Mouse (Mus musculus) limb, embryonic 11.5 days (tissue): ENCODE data around the gene Rnf181. TPM values are rescaled to one million over a fixed set of nuclear protein-coding genes. Genes with fewer than 3 reads are reported as not detected.

ENCODE experiments used
- ATAC-seq: fragments of 200-750 bp; cut with Nextera tagmentation; 2 replicates; pipeline ENCODE4 v1.8.0; 2017; ENCODE audit warnings: low read depth; ENCODE audit not compliant: insufficient number of reproducible peaks, low FRiP score, low TSS enrichment
- DNase-seq: peaks from one replicate; pipeline ENCODE4 v3.0.0-alpha.2; 2015; ENCODE audit warnings: low spot score
- H3K27ac ChIP-seq: fragments of 300-500 bp; sonication (generic); replicated peaks from 2 replicates; pipeline ENCODE4 v1.5.1; 2014; ENCODE audit warnings: low read depth, mild to moderate bottlenecking, low read length
- H3K27me3 ChIP-seq: fragments of 300-500 bp; sonication (generic); 2 replicates; pipeline ENCODE4 v1.6.1; 2014; ENCODE audit warnings: mild to moderate bottlenecking, low read length, mixed read lengths; ENCODE audit not compliant: control insufficient read depth, insufficient read depth
- H3K36me3 ChIP-seq: fragments of 300-500 bp; sonication (generic); 2 replicates; pipeline ENCODE4 v1.6.1; 2014; ENCODE audit warnings: mild to moderate bottlenecking, low read length, moderate library complexity, mixed read lengths; ENCODE audit not compliant: control insufficient read depth, insufficient read depth
- H3K4me1 ChIP-seq: fragments of 300-500 bp; sonication (generic); 2 replicates; pipeline ENCODE4 v1.6.1; 2014; ENCODE audit warnings: low read length, mixed read lengths; ENCODE audit not compliant: control insufficient read depth, insufficient read depth
- H3K4me2 ChIP-seq: fragments of 300-500 bp; sonication (generic); 2 replicates; pipeline ENCODE4 v1.6.1; 2014; ENCODE audit warnings: low read depth, mild to moderate bottlenecking, moderate library complexity; ENCODE audit not compliant: severe bottlenecking
- H3K4me3 ChIP-seq: fragments of 300-500 bp; sonication (generic); 2 replicates; pipeline ENCODE4 v1.5.1; 2014; ENCODE audit warnings: low read depth, low read length
- H3K9ac ChIP-seq: fragments of 300-500 bp; sonication (generic); 2 replicates; pipeline ENCODE4 v1.6.1; 2014; ENCODE audit warnings: mild to moderate bottlenecking, low read length
- H3K9me3 ChIP-seq: fragments of 300-500 bp; sonication (generic); 2 replicates; pipeline ENCODE4 v1.6.1; 2016; ENCODE audit warnings: low read length; ENCODE audit not compliant: control insufficient read depth
- WGBS: fragments of 180-500 bp; shearing (Covaris S2); extraction: QIAGEN DNeasy Blood & Tissue Kit; methylation state at CpG from one replicate; pipeline ENCODE4 v1.1.7; 2014; 5-methylcytosine and 5-hydroxymethylcytosine counted together
- polyA plus RNA-seq: library from polyadenylated mRNA; unstranded; fragments of >200 nt; fragmentation: Nextera tagmentation; extraction: Ambion mirVana; gene quantifications from 2 replicates; pipeline ENCODE4 v1.2.1, GENCODE M21; 2014

Gene Rnf181
- polyA plus RNA-seq, 1 experiment from 2014 or later = 96.0 TPM

GRCm38 (mm10) chr6:72370091-72370490 lies 3.3 kb upstream of the Rnf181 start:
- DNase-seq = no peak

DNA sequence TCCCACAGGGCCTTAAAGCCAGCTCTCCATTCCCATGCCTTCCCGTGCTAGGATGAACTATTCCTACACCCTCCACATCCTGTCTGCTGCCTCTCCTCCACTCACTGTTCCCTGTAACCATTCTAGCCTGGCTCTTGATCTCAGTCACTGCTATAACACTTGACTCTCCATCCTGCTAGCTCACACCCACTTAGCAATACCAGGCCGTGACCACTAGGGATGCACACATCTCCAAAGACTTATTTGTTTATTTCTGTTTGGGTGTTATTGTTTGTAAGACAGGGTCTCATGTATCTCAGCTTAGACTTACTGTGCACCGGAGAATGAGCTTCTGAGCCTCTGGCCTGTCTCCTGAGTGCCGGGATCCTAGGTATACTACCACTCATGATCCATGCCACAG lies 2.8 kb upstream of the Rnf181 start:
- Histone ChIP-seq H3K9me3 (no peaks in the 10 kb centered on the region), H3K9ac (no peak overlapping the region), H3K4me1 (no peaks in the 10 kb centered on the region), H3K27ac (no peak overlapping the region), H3K4me2 (no peak overlapping the region), H3K36me3 (no peaks in the 10 kb centered on the region), H3K27me3 (no peaks in the 10 kb centered on the region), H3K4me3 (no peak overlapping the region)
- ATAC-seq (no peak), DNase-seq (no peak)
- WGBS = 71% methylated on average over 4 of the region's 4 CpGs

More at GRCm38 (mm10) chr6:72370091-72370490, 3.3 kb upstream of the Rnf181 start:
- H3K27me3 ChIP-seq = no peaks in the 10 kb centered on the region
- no peak overlapping the region for H3K9ac ChIP-seq
- no peak overlapping the region for H3K4me2 ChIP-seq
- H3K4me3 ChIP-seq = no peak overlapping the region
- no peaks in the 10 kb centered on the region for H3K36me3 ChIP-seq
- H3K27ac ChIP-seq = no peak overlapping the region
- no peak for ATAC-seq
- H3K4me1 ChIP-seq = no peaks in the 10 kb centered on the region
- no peaks in the 10 kb centered on the region for H3K9me3 ChIP-seq
- 84% methylated on average over 12 of the region's 12 CpGs for WGBS

DNA sequence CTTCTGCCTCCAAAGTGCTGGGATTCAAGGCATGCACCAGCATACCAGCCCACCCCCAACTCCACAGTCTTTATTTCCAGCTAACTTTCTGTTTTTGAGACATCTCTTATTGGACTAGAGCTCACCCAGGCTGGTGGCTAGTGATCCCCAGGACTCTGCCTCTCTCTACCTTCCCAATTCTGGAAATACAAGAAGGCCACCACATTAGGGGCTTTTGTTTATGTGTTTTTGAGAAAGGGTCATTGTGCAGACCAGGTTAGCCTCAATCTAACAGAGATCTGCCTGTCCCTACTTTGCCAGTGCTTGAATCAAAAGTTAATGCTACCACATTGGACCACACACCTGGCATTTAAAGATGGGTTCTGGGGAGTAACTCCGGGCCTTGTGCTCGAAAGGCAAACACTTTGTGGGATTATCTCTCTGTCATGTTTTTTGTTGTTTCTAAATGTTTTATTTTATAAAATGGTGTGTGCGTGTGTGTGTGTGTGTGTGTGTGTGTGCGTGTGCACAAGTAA lies 761 bp upstream of the Rnf181 start:
- no peak overlapping the region for H3K4me2 ChIP-seq
- no peak overlapping the region for H3K9ac ChIP-seq
- H3K27ac ChIP-seq = no peak overlapping the region
- 90% methylated on average over 3 of the region's 4 CpGs for WGBS
- no peak for DNase-seq
- H3K4me3 ChIP-seq = no peak overlapping the region
- no peaks in the 10 kb centered on the region for H3K36me3 ChIP-seq
- no peaks in the 10 kb centered on the region for H3K4me1 ChIP-seq
- no peaks in the 10 kb centered on the region for H3K27me3 ChIP-seq
- no peaks in the 10 kb centered on the region for H3K9me3 ChIP-seq
- ATAC-seq = no peak

- Histone ChIP-seq H3K9ac (no peak overlapping the region), H3K4me3 (no peak overlapping the region), H3K9me3 (no peaks in the 10 kb centered on the region), H3K4me2 (no peak overlapping the region), H3K4me1 (no peaks in the 10 kb centered on the region; the same call in 1 of the 2 replicates), H3K27ac (no peak overlapping the region), H3K36me3 (no peaks in the 10 kb centered on the region), H3K27me3 (no peaks in the 10 kb centered on the region)
- ATAC-seq (no peak), DNase-seq (no peak)
- WGBS = 70% methylated on average over 3 of the region's 3 CpGs
These were observed 452 bp downstream of the Rnf181 start for GRCm38 (mm10) chr6:72366304-72366703.

GRCm38 (mm10) chr6:72364985-72365384 lies 1.8 kb downstream of the Rnf181 start:
- ATAC-seq = no peak

DNA sequence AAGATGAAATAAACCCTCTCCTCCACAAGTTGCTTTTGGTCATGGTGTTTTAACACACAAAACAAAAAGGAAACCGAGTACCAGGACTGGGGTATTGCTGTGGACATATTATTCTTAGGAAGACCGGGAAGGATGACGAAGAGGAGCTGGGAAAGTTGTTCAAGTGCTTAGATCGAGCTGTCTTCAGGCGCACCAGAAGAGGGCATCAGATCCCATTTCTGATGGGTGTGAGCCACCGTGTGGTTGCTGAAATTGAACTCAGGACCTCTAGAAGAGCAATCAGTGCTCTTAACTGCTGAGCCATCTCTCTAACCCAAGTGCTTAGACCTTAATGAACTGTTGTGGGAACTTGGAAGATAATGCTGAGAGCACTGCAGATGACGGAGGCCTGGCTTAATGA lies 2.7 kb downstream of the Rnf181 start:
- no peak overlapping the region for H3K4me3 ChIP-seq
- WGBS = 49% methylated on average over 7 of the region's 7 CpGs

More at GRCm38 (mm10) chr6:72364985-72365384, 1.8 kb downstream of the Rnf181 start:
- WGBS = 74% methylated on average over 6 of the region's 6 CpGs
- no peaks in the 10 kb centered on the region for H3K27me3 ChIP-seq
- H3K9ac ChIP-seq = no peak overlapping the region
- no peaks in the 10 kb centered on the region; the same call in 1 of the 2 replicates for H3K4me1 ChIP-seq
- no peak overlapping the region for H3K4me3 ChIP-seq
- H3K27ac ChIP-seq = no peak overlapping the region
- peaks cover 2% of the 10 kb centered on the region; the same call in 1 of the 2 replicates for H3K36me3 ChIP-seq
- no peaks in the 10 kb centered on the region for H3K9me3 ChIP-seq
- H3K4me2 ChIP-seq = no peak overlapping the region
- no peak for DNase-seq

GRCm38 (mm10) chr6:72362132-72363028 lies 4.4 kb downstream of the Rnf181 start:
- Histone ChIP-seq H3K9me3 (no peaks in the 10 kb centered on the region), H3K9ac (peak overlapping the region; percentile 67), H3K4me2 (peak overlapping the region; percentile 76), H3K36me3 (peaks cover 5% of the 10 kb centered on the region; the same call in 1 of the 2 replicates), H3K27me3 (no peaks in the 10 kb centered on the region), H3K4me3 (peak overlapping the region; percentile 72), H3K4me1 (no peaks in the 10 kb centered on the region; the same call in 1 of the 2 replicates), H3K27ac (no peak overlapping the region)
- peak; percentile 98 for ATAC-seq
- DNase-seq = peak; percentile 93
- under 1% methylated on average over 42 of the region's 42 CpGs for WGBS

More for the DNA sequence above, 2.7 kb downstream of the Rnf181 start:
- DNase-seq = no peak
- no peak overlapping the region for H3K27ac ChIP-seq
- H3K4me2 ChIP-seq = no peak overlapping the region
- no peaks in the 10 kb centered on the region for H3K9me3 ChIP-seq
- no peaks in the 10 kb centered on the region for H3K27me3 ChIP-seq
- no peak overlapping the region for H3K9ac ChIP-seq
- no peaks in the 10 kb centered on the region; the same call in 1 of the 2 replicates for H3K4me1 ChIP-seq
- no peak for ATAC-seq
- peaks cover 5% of the 10 kb centered on the region; the same call in 1 of the 2 replicates for H3K36me3 ChIP-seq

DNA sequence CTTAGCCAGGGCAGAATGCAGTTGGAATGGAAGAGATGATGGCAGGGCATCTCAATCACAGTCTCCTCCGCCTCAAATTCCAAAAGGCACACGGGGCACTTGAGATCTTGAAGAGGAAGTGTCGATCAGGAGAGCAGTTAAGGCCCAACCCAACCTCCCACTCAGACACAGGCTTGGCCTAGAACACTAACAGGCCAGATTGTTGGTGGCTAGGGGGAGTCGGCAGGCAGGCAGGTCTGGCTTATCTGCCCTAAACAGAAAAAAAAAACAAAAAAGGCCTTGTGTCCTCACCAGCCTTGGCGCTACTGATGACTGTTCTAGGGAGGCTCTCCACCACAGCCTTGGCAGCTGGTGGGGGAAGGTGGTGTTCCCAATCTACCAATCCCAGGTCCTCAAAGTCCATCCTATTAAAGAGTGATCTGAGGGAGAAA lies 5.6 kb downstream of the Rnf181 start:
- Histone ChIP-seq H3K27me3 (no peaks in the 10 kb centered on the region), H3K4me2 (peak overlapping the region; percentile 76), H3K4me3 (no peak overlapping the region; the same call in 1 of the 2 replicates), H3K27ac (no peak overlapping the region), H3K4me1 (no peaks in the 10 kb centered on the region; the same call in 1 of the 2 replicates), H3K9ac (no peak overlapping the region), H3K9me3 (no peaks in the 10 kb centered on the region), H3K36me3 (peaks cover 5% of the 10 kb centered on the region; the same call in 1 of the 2 replicates)
- no peak for ATAC-seq
- WGBS = 68% methylated on average over 5 of the region's 5 CpGs
- no peak for DNase-seq
